Mouse (Mus musculus): ENCODE measurements around the gene Eral1. TPM values are rescaled to one million over a fixed set of nuclear protein-coding genes. Genes with fewer than 3 reads are reported as not detected.
"Not testable (repeated sequence)": the region's sequence is repeated elsewhere in the genome, so short reads cannot be mapped to it uniquely, and the experiment has no call there.

Eral1 gene
- total RNA-seq, 2 experiments from 2014 or later: 18.9 to 22.2 TPM

DNA sequence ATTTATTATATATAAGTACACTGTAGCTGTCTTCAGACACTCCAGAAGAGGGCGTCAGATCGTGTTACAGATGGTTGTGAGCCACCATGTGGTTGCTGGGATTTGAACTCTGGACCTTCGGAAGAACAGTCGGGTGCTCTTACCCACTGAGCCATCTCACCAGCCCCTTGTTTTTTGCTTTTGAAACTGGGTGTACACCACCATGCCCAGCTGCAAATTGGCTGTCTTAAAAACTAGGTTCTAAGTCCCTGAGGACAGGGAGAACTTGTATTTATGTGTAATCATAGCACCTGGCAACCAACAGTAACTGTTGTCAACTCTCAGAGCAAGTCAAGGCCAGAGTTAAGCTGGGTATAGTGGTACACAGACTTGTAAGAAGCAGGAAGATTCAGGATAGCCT, 31.5 kb downstream of the Eral1 start:
- intact Hi-C loops (cut with DNase I; ENCODE audit: low total_unique reads); DNase-seq: not testable (repeated sequence)

DNA sequence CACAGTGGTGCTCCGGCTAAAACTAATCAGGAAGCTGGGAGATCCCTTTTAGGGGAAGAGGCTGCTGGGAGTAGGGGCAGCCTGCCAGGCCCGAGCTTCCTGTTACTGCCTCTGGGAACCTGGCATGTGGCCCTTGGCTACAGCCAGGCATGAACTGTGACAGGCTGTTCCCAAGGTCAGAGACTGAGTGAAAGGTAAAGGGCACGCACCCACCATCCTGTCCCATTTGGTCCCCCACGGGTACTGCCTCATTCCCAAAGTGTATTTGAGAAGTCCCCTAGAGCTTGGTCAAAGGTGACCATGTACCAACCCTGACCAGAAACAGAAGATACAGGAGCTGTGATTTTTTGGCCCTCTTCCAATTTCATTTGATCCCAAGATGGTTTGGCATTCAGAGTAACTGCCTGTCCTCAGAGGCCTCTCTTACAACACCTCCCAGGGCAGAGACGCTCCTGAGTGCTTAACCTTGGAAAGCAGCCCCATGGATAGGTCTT, 35.4 kb downstream of the Eral1 start:
- intact Hi-C loops (cut with DNase I; ENCODE audit: low total_unique reads): no loop called here
- peak; percentile 89 for DNase-seq

DNA sequence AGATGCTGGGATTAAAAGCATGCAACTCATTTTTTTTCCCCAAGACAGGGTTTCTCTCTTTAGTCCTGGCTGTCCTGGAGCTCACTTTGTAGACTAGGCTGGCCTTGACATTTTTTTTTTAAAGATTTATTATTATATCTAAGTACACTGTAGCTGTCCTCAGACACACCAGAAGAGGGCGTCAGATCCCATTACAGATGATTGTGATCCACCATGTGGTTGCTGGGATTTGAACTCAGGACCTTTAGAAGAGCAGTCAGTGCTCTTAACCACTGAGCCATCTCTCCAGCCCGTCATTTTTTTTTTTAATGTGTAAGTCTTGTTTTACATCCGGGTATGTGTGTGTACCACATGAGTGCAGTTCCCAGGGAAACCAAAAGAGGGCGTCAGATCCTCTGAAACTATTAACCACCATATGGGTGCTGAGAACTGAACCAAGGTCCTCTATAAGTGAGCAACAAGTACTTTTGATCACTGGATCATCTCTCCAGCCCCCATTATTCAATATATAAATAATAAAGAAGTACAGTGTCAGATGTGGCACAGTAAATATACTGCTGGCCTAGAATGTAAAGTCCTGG, 37.8 kb downstream of the Eral1 start:
- DNase-seq; intact Hi-C loops (cut with DNase I; ENCODE audit: low total_unique reads): not testable (repeated sequence)

DNA sequence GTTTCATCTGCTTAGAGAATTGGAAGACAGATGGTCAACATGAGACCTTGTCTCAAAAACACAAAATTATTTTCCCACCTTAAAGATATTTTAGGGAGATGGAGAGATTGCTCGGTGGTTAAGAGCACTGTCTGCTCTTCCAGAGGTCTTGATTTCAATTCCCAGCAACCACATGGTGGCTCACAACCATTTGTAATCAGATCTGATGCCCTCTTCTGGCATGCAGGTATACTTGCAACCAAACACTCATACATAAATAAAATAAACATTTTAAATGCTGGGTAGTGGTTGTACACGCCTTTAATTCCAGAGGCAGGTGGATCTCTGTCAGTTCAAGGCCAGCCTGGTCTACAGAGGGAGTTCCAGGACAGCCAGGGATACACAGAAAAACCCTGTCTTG, 39.3 kb downstream of the Eral1 start:
- no peak for DNase-seq
- intact Hi-C loops (cut with DNase I; ENCODE audit: low total_unique reads): no loop called here

DNA sequence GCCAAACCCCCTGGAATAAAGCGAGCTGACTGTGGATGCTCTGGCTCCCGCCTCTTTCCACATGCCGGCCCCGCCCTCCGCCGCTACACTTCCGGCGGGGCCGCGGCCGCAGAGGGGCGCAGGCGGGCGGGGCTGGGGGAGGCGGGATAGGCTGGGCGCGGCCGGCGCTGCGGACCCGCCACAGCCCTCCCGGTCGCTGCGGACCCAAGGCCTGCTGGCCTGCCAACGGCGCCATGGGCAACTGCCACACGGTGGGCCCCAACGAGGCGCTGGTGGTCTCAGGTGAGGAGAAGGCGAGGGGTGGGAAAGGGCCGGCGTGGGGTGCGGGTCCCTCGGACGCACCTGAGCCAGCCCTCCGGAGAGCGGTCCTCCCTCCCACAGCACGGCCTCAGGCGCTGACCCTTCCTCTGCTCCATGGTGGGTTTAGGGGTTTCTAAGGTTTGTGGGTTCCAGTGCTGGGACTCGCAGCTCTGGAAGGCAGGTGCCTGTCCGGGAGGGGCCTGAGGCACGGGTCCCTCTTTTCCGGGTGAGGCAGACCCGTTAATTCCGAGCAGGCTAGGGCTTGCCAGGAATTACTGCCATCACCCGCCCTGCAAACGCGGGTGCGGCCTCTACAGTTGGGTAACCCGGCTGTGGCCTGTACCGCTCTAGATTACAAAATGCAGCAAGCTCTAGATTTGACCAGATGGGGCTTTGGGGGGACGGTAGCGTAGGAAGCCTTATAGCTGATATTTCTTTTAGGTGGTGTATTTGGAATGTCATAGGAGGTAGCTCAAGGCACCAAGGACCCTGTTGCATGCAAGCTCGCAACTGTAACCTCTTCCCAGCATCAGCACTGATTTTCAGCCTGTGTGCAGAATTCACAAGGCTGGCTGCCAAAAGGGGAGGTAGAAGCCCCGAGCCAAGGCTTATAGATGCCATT, 42.1 kb downstream of the Eral1 start, which contains the start of gene Flot2:
TSS of gene Flot2 (plus strand) at position 101 of the 922 bp plus-strand sequence.
- intact Hi-C loops (cut with DNase I; ENCODE audit: low total_unique reads): no loop called here
- DNase-seq: peak; percentile 68

DNA sequence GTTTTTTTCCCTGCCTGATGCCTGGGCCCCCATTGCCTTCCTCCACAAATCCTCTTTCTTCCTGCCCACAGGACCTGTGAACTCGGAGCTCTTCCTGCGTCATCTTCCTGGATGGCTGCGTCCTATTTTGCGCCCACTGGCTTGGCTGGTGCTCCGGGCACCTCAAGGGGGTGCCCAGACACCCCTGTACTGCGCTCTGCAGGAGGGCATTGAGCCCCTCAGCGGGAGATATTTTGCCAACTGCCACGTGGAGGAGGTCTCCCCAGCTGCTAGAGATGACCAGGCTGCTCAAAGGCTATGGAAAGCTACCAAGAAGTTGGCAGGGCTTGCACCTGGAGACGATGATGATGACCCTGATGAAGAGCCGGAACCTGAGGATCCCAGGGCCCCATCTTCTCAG, 43.4 kb downstream of the Eral1 start:
- DNase-seq: no peak
- intact Hi-C loops (cut with DNase I; ENCODE audit: low total_unique reads): no loop called here

DNA sequence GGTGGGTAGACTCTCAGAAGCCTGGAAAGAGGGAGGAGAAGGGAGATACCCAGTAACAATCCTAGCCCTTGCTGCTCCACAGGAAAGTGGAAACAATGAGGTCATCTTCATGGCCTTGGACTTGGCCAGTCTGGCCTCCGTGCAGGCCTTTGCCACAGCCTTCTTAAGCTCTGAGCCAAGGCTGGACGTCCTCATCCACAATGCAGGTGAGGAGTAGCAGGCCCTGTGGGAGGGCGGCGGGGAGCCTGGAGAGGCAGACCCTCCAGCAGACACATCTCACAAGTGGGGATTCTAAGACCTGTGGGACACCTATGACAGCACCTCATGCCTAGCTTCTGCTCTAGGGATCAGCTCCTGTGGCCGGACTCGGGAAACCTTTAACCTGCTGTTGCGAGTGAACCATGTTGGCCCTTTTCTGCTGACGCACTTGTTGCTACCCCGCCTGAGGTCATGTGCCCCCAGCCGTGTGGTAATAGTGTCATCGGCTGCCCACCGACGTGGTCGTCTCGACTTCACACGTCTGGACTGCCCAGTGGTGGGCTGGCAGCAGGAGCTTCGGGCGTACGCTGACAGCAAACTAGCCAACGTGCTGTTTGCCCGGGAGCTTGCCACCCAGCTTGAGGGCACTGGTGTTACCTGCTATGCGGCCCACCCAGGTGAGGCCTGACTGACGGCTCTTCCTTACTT, 46.1 kb downstream of the Eral1 start:
- intact Hi-C loops (cut with DNase I; ENCODE audit: low total_unique reads): no loop called here

DNA sequence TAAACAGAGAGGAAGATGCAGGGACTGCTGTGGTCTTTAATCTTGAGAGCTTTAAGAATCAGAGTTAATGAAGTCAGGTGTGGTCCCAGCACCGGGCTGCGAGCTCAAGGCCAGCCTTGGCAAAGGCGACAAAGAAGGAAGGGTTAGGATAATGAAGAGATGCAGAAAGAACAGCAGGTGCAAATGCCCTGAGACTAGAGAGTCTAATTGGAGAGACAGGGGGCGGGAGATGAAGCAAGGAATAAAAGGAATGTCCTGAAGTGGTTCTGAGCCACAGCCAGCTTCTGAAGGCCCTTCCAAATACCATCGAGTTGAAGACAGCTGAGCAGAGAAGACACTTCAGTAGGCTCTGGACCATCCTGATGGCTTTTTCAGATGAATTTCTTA, 47.4 kb downstream of the Eral1 start:
- DNase-seq: no peak
- intact Hi-C loops (cut with DNase I; ENCODE audit: low total_unique reads): no loop called here

More for the DNA sequence above, 46.1 kb downstream of the Eral1 start:
- no peak for DNase-seq

DNA sequence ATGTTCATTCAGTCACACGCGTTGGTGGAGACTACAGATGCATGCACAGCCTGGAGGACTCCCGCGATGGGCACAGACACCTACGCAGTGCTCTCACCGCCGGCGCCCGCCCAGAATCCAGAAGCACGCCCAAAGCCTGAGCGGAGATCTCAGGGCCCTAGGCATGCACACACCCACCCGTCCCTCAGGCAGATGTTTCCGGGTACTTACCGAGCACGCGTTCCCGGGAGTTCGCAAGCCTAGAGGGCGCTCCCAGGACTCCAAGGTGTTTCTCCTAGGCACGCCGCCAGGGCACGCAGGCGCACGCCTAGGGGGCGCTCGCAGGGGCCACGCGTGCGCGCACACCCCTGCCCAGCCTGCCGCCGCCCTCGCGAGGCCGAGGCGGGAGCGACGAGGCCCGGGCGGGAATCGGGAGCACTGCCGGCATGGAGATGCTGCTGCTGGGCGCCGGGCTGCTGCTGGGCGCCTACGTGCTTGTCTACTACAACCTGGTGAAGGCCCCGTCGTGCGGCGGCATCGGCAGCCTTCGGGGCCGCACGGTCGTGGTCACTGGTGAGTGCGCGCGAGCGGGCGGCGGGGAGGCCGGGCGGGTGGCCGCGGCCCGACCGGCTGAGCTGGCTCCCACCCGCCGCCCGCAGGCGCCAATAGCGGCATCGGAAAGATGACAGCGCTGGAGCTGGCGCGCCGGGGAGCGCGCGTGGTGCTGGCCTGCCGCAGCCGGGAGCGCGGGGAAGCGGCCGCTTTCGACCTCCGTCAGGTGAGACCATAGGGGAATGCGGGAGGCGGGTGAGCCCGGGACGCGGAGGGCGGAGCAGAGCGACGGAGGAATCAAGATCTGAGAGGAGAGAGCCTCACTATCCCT, 48.0 kb downstream of the Eral1 start, which contains the start of gene Dhrs13:
TSS of gene Dhrs13 (plus strand) at position 334 of the 862 bp plus-strand sequence.
- intact Hi-C loops (cut with DNase I; ENCODE audit: low total_unique reads): no loop called here
- peak; percentile 88 for DNase-seq

DNA sequence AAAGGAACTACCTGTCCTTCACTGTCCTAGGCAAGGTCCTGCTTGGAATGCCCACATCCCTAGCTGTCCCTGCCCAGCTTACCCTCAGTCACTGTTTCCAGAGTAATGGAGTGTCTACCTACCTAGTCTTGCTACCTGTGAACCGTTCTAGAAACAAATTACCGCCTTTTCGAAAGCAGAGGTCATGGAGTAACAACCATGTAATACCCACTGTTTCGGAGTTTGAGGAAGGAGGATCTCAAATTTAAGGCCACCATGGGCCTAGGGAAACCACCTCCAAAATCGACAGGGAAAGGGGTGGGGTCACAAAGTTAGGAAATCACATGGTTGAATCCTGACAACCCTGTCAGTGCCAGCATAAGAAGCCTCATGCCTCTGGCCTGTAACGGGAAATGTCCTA, 48.8 kb downstream of the Eral1 start:
- intact Hi-C loops (cut with DNase I; ENCODE audit: low total_unique reads): no loop called here
- no peak for DNase-seq

DNA sequence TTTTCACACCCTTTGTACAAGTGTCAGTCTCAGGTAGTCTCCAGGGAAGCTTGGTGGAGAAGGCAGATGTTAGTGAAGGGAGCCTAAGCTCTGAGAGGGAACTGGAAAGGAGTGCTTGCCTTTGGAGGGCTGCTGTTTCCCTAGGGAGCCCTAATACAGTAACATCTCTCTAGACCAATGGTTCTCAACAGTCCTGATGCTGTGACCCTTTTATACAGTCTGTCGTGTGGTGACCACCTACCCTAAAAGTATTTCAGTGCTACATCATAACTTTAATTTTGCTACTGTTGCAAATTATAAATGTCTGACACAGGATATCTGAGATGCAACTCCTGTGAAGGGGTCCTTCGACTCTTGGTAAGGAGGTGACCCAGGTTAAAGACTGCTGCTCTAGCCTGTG, 49.6 kb downstream of the Eral1 start:
- DNase-seq: no peak
- intact Hi-C loops (cut with DNase I; ENCODE audit: low total_unique reads): no loop called here

DNA sequence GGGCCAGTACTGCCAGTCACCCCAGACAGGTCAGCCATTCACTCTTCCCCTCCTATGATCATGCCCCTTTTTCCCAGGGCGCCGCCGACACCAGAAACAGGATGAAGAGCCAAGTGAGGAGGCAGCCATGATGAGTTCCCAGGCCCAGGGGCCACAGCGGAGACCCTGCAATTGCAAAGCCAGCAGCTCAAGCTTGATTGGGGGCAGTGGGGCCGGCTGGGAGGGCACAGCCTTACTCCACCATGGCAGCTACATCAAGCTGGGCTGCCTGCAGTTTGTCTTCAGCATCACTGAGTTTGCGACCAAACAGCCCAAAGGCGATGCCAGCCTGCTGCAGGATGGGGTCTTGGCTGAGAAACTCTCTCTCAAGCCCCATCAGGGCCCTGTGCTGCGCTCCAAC, 50.9 kb downstream of the Eral1 start:
- intact Hi-C loops (cut with DNase I; ENCODE audit: low total_unique reads): no loop called here

DNA sequence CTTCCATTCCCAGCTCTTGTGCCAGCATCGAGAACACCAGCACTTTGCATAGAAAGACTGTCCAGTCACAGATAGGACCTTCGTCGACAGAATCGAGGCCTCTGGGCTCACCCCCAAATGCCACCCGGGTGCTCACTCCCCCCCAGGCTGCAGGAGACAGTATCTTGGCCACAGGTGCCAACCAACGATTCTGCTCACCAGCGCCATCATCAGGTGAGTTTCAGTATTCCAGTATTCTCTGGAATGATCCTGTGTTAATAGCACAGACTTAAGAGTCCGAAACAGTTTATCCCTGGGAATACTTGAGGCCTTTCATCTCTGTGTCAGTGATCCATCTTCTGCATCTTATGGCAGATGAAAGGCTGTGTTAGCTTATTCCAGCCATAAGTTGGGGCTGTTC, 56.6 kb downstream of the Eral1 start:
- no peak for DNase-seq

More for the DNA sequence above, 50.9 kb downstream of the Eral1 start:
- no peak for DNase-seq

More for the DNA sequence above, 56.6 kb downstream of the Eral1 start:
- intact Hi-C loops (cut with DNase I; ENCODE audit: low total_unique reads): no loop called here

Small RNAs within 50 kb of the gene (microRNA-seq; reads per million reads assigned to microRNA genes)
- gene Mir144 (99.7 to 107 reads per million in 2 experiments), gene Mir451a (0 reads per million in 2 experiments), gene Mir451b (0 reads per million in 2 experiments)

Other genes starting within 250 kb of the Eral1 start
- gene Pipox, start 186.3 kb downstream of the Eral1 start, total RNA-seq (2021): under 1 TPM in 1 of 2 experiments, not detected in 1; 0.94 TPM
- under 1 TPM; 0.51 to 0.82 TPM for gene Sez6, start 149.6 kb downstream of the Eral1 start, total RNA-seq (2021)
- 10 to 100 TPM; 18.3 to 19.1 TPM for gene Phf12, start 97.6 kb downstream of the Eral1 start, total RNA-seq (2021)
- gene Dhrs13, start 48.1 kb downstream of the Eral1 start, total RNA-seq (2021): 1 to 10 TPM; 1.6 to 1.7 TPM
- gene Flot2, start 42.5 kb downstream of the Eral1 start, total RNA-seq (2021): 10 to 100 TPM; 60.7 to 64.3 TPM
- gene Fam222b, start 14.3 kb upstream of the Eral1 start, total RNA-seq (2021): 1 to 10 TPM; 6.5 to 7.4 TPM
- 10 to 100 TPM in 1 of 2 experiments, 1 to 10 TPM in 1; 7.6 to 10.2 TPM for gene Traf4, start 85.2 kb upstream of the Eral1 start, total RNA-seq (2021)
- 1 to 10 TPM; 1.4 to 2.1 TPM for gene Nek8, start 96.3 kb upstream of the Eral1 start, total RNA-seq (2021)
- 1 to 10 TPM; 3.5 to 4.4 TPM for gene Tlcd1, start 96.3 kb upstream of the Eral1 start, total RNA-seq (2021)
- 1,000 to 10,000 TPM; 1,019 to 1,174 TPM for gene Rpl23a, start 103.2 kb upstream of the Eral1 start, total RNA-seq (2021)
- gene Rab34, start 108.0 kb upstream of the Eral1 start, total RNA-seq (2021): 10 to 100 TPM; 10.2 to 14.1 TPM
- under 1 TPM; 0.47 to 0.92 TPM for gene Proca1, start 113.0 kb upstream of the Eral1 start, total RNA-seq (2021)
- gene Sdf2, start 165.4 kb upstream of the Eral1 start, total RNA-seq (2021): 10 to 100 TPM; 45.1 to 47.5 TPM
- gene Supt6, start 165.6 kb upstream of the Eral1 start, total RNA-seq (2021): 10 to 100 TPM; 25.9 to 26.0 TPM
- gene 2610507B11Rik, start 181.4 kb upstream of the Eral1 start, total RNA-seq (2021): 100 to 1,000 TPM; 157 to 161 TPM
- under 1 TPM; 0.31 to 0.62 TPM for gene BC030499, start 210.5 kb upstream of the Eral1 start, total RNA-seq (2021)
- 1 to 10 TPM; 5.3 TPM for gene Spag5, start 221.1 kb upstream of the Eral1 start, total RNA-seq (2021)
- 1 to 10 TPM; 1.5 to 2.1 TPM for gene Aldoc, start 242.6 kb upstream of the Eral1 start, total RNA-seq (2021)
- 10 to 100 TPM; 23.1 to 25.1 TPM for gene Pigs, start 248.0 kb upstream of the Eral1 start, total RNA-seq (2021)

Data from gastrocnemius, postnatal 14 days (tissue).